Mouse (Mus musculus): ENCODE data around the gene Abcc8.

- TF ChIP-seq MAX (IDR thresholded peaks at IDR 0.05; ENCODE audit: low read depth) (no peak), CEBPB (IDR thresholded peaks at IDR 0.05; ENCODE audit: insufficient read depth, poor library complexity, severe bottlenecking) (no peak), POLR2A (IDR thresholded peaks at IDR 0.05; ENCODE audit: insufficient read length, low read depth) (no peak), MYOD1 (IDR thresholded peaks at IDR 0.05; ENCODE audit: control insufficient read depth in 1 of 3, insufficient read length in 2 of 3, low read depth in 2 of 3) (no peak), E2F4 (IDR thresholded peaks at IDR 0.05; ENCODE audit: insufficient read depth) (no peak)
Observed at GRCm38 (mm10) chr7:46184232-46184631, 4.4 kb upstream of the Abcc8 start.
